Mouse (Mus musculus): ENCODE data around the gene Pkd2.

The Pkd2 gene

GRCm38 (mm10) chr5:104465731-104466130 lies 6.5 kb downstream of the Pkd2 start:
- peak; percentile 64 to 80 for DNase-seq (ENCODE audit: low spot score in 2 of 2)

GRCm38 (mm10) chr5:104466816-104467215 lies 7.6 kb downstream of the Pkd2 start:
- no peak for DNase-seq (ENCODE audit: low spot score in 2 of 2)

- DNase-seq (ENCODE audit: low spot score in 2 of 2) = no peak
Observed at GRCm38 (mm10) chr5:104468586-104468985, 9.3 kb downstream of the Pkd2 start.

GRCm38 (mm10) chr5:104470981-104471391 lies 11.7 kb downstream of the Pkd2 start:
- DNase-seq (ENCODE audit: low spot score in 2 of 2) = no peak

- no peak for DNase-seq (ENCODE audit: low spot score in 2 of 2)
Observed at GRCm38 (mm10) chr5:104472371-104472770, 13.1 kb downstream of the Pkd2 start.

GRCm38 (mm10) chr5:104480367-104480766 lies 21.1 kb downstream of the Pkd2 start:
- DNase-seq (ENCODE audit: low spot score in 2 of 2) = no peak

GRCm38 (mm10) chr5:104482856-104483255 lies 23.6 kb downstream of the Pkd2 start:
- DNase-seq (ENCODE audit: low spot score in 2 of 2) = no peak

- no peak for DNase-seq (ENCODE audit: low spot score in 2 of 2)
Observed at GRCm38 (mm10) chr5:104491561-104491960, 32.3 kb downstream of the Pkd2 start.

- no peak for DNase-seq (ENCODE audit: low spot score in 2 of 2)
Observed at GRCm38 (mm10) chr5:104504883-104505282, 45.6 kb downstream of the Pkd2 start.

GRCm38 (mm10) chr5:104507829-104508194 lies 48.6 kb downstream of the Pkd2 start:
- no peak for DNase-seq (ENCODE audit: low spot score in 2 of 2)

- peak; percentile 81 for DNase-seq (ENCODE audit: low spot score in 2 of 2)
Observed at GRCm38 (mm10) chr5:104508195-104508891, 49.1 kb downstream of the Pkd2 start, which contains the start of gene BC005561. Gene BC005561, plus strand, starts transcription at chr5:104508352.

GRCm38 (mm10) chr5:104511211-104511610 lies 52.0 kb downstream of the Pkd2 start:
- no peak for DNase-seq (ENCODE audit: low spot score in 2 of 2)

GRCm38 (mm10) chr5:104538612-104539011 lies 79.4 kb downstream of the Pkd2 start:
- DNase-seq (ENCODE audit: low spot score in 2 of 2) = no peak

GRCm38 (mm10) chr5:104539331-104539730 lies 80.1 kb downstream of the Pkd2 start:
- no peak for DNase-seq (ENCODE audit: low spot score in 2 of 2)
